Mouse (Mus musculus) left cerebral cortex, adult 2 months (tissue): Measurements from ENCODE around the gene Pbx1. TPM values are rescaled to one million over a fixed set of nuclear protein-coding genes. Genes with fewer than 3 reads are reported as not detected.

ENCODE experiments used
- DNase-seq, 2 experiments: peaks; one replicate each; pipeline ENCODE4 v3.0.0; 2021 to 2022; ENCODE audit warnings: low spot score in 2 of 2, mixed read lengths in 1 of 2; ENCODE audit errors: extremely low spot score in 1 of 2
- H3K27ac ChIP-seq: fragments of 200-600 bp; 2 replicates; pipeline ENCODE4 v1.8.1; 2022
- H3K4me3 ChIP-seq: fragments of 200-600 bp; 2 replicates; pipeline ENCODE4 v1.8.1; 2022
- CTCF ChIP-seq: fragments of 200-600 bp; IDR thresholded peaks from 2 replicates; pipeline ENCODE4 v1.8.1; 2022; ENCODE audit warnings: antibody characterized with exemption, mild to moderate bottlenecking, moderate library complexity
- intact Hi-C: fragments of 180-260 bp; cut with DNase I; formaldehyde crosslinking; loops from one replicate; pipeline ENCODE4 v1.15.1; 2025
- total RNA-seq, 2 experiments: library from RNA; stranded (reverse); gene quantifications; 2 replicates each; pipeline ENCODE4 v1.2.3; 2021

The Pbx1 gene
- total RNA-seq, 2 experiments from 2014 or later: 140 to 143 TPM

DNA sequence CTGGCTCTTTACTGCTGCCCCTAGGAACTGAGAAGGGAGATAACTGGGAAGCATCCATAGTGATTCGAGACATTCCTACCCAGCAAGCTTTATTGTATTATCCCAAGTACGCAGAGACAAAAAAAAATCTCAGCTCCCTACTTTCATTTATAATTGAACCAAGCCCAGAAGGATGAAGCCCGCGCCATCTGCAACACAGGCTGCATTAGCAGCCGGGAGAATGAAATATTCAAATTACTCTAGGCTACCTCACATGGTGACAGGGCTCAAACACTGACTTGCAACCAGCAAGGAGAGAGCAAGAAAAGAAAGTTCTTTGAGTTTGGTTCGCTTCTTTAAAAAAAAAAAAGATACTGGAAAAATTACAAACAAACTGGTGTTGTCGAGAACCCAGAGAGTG is 191.2 kb downstream of the Pbx1 start:
- DNase-seq: no peak
- TF ChIP-seq CTCF: no peak
- Histone ChIP-seq H3K4me3 (no peak overlapping the region), H3K27ac (0 out of 2 replicates have a peak overlapping the region, but pooled peaks have one; percentile 28)
- intact Hi-C loops: no loop called here

DNA sequence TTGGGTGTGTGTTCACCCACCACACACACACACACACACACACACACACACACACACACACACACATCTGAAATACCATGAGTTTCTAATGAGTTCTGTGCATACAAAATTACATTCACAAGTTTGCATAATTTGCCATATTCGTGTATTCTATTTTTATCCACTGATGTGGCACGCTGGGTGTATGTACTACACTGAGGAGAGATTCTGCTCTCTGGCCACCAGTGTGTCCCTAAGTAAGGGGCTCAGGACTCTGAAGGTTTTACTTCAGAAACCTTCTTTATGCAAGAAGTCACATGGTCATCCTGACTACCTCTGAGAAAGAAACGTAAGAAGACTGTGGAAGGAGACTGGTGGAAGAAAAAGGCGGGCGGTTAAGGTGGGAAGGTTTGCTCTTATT is 191.7 kb downstream of the Pbx1 start:
- Histone ChIP-seq H3K27ac (0 out of 2 replicates have a peak overlapping the region, but pooled peaks have one; percentile 28), H3K4me3 (no peak overlapping the region)
- no peak for TF ChIP-seq CTCF
- no peak for DNase-seq
- intact Hi-C loops: no loop called here

DNA sequence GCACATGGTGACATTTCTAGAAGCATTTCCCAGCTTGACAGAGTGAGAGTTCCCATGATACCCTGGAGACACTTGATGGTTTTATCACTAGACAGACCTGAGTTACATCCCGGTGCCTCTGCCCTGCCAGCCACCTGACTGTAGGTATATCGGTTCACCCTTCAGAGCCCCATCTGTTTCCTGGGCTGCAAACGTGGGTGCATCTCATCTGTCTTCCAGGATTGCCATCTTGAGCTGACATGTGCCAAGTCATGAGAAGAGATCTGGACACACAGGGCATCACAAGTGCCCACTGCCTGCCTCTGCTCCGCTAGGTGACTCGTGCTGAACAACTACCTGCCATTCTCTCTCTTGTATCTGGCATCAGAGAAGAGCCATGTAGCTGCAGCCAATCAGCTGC is 196.0 kb downstream of the Pbx1 start:
- no peak for DNase-seq
- no peak overlapping the region for H3K27ac ChIP-seq
- intact Hi-C loops: no loop called here
- H3K4me3 ChIP-seq: no peak overlapping the region
- TF ChIP-seq CTCF: no peak

DNA sequence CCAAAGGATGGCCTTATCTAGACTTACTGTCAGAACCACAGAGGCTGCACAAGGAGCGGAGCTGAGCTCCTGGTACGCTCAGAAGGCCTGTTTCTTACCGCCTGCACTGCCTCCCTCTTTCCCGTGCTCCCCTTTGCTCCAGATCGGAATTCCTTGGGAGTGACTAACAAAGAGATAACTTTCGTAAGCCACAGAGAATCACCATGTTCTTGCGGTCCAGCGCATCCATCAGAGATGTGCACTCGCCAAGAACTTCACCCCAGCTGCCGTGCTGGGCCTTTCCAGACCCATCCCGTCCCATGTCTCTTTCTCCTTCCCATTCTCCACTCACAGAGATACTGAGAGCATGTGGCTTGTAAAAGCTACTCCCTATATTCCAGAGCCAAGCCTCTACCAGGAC is 197.7 kb downstream of the Pbx1 start:
- TF ChIP-seq CTCF: no peak
- H3K4me3 ChIP-seq: no peak overlapping the region
- no peak overlapping the region for H3K27ac ChIP-seq
- no peak for DNase-seq
- intact Hi-C loops: no loop called here

DNA sequence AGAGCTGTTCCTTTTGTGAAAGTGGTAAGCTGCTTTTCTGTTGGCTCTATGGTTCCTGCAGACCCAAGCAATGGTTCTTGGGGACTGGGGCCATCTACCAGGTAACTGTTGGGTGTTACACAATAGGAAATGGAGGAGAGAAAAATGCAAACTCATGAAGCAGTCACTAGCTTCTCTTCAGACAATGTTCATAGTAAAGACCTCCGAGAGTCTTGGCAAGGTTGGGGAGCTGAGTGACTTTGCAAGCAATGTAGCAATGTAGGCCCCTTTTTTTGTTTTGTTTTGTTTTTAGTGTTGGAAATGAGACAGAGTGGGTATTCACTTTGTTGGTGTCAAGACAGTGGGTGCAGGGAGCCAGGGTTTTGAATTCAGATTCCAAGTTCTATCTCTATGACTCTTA is 198.9 kb downstream of the Pbx1 start:
- intact Hi-C loops: no loop called here
- H3K4me3 ChIP-seq: no peak overlapping the region
- DNase-seq: no peak

DNA sequence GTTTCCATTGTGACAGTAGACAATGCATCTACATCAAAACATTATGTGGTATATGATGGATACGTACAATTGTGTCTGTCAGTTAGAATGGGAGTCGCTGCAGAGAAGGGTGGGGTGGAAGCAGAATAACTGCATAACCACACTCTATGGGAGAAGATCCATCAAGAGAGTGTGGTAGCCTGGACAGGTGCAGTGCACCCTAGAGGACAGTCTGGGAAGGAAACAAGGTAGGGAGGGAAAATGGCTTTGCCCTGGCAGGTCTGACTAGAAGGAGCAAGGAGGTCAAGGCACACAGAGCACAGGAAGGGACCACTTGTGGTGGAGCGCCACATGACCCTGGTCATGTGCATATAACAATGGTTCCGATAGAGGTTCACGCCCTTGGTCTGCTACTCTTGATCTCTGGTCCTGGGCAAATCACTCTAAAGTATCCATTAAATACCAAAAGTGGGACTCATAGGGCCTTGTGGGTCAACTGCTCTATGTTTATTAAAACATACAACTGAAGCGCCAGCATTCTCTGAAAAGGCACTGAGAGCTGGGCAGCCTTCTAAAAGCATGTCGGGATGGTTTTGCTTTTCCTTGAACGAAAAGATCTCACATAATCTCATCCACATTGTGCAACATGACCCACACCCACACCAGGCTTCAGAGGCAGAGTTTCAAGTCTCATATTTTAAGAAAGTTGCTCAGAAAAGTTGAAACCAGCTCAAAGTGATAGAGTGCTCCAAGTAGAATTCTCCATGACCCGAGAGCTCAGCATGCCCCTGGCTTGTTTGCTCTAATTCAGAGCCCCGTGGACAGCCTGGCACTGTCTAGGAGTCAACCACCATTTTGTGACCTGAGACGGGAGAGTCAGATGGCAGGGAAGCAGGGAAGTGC is 200.3 kb downstream of the Pbx1 start:
- intact Hi-C loops: no loop called here
- Histone ChIP-seq H3K4me3 (no peak overlapping the region), H3K27ac (no peak overlapping the region)
- no peak for DNase-seq
- no peak; the same call in 1 of the 2 replicates for TF ChIP-seq CTCF

More for the DNA sequence above, 198.9 kb downstream of the Pbx1 start:
- H3K27ac ChIP-seq: no peak overlapping the region
- TF ChIP-seq CTCF: no peak

DNA sequence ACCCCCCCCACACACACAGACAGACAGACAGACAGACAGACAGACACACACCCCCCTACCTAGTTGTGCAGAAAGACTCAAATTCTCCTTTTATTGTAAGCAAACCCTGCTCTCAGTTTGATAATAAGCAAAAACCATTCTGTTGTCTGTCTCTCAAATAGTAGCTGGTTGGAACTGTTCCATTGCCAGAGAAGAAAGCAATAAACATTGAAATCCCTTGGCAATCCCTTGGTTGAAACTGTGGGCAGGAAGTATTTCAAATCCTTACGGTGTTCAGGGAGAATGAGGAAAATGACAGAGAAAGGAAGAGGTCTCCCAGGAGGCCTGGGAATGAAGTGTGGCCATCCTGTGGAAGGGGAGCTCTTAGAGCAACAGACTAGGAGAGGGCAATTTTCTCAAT is 201.2 kb downstream of the Pbx1 start:
- no peak for TF ChIP-seq CTCF
- intact Hi-C loops: no loop called here
- Histone ChIP-seq H3K27ac (no peak overlapping the region), H3K4me3 (no peak overlapping the region)
- DNase-seq: no peak

DNA sequence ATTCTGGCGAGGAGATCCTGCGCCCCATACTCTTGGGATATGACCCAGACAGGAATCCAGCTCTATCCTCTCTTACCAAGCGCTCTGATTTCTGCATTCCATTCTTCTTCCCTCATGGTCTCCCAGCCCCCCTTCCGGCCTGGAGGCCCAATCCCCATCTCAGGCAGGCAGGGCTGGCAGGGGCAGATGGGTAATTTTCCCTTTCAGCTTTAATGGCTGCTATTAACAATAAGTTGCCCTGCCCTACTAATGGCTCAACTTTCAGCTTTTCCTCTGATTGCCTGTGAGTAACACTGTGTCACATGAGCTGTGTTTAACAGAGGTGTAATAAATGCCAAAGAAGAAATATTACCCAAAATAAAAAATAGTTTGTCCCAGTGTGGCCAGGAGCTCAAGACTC is 201.9 kb downstream of the Pbx1 start:
- DNase-seq: no peak
- Histone ChIP-seq H3K27ac (no peak overlapping the region), H3K4me3 (no peak overlapping the region)
- intact Hi-C loops: no loop called here
- TF ChIP-seq CTCF: no peak

DNA sequence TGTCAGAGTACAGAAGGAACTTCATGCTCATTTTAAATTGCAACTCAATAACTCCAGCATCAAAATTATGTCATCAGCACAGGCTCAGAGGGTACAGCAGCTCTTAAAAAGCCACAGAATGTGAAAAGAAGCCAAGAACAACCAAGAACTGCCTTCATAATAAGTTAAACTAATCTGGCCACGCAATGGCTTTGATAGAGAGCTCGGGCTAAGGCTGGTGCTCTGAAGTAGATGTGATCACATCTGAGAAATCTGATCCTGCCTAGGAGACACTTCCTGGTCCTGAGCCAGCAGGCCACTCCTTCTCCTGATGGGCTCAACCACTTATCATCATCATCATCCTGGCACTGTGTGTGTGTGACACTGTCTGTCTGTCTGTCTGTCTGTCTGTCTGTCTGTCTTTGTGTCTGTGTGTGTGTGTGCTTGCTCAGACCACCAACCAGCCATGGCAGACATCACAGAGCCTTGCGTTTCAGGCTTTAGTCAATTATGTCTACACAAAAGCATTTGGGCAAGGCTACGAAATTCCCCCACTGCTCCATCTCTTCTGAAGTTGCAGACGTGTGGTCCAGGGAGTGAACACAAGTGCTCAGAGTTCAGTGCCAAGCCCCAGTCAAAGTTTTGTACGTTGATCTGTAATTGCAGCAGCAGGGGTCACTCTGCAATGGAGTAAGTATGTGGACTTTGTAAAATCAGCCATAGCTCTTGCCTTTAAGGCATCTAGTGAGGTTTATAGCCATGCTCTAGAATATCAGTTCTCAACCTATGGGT is 203.1 kb downstream of the Pbx1 start:
- intact Hi-C loops: no loop called here
- Histone ChIP-seq H3K27ac (no peak overlapping the region), H3K4me3 (no peak overlapping the region)
- TF ChIP-seq CTCF: no peak
- no peak for DNase-seq

DNA sequence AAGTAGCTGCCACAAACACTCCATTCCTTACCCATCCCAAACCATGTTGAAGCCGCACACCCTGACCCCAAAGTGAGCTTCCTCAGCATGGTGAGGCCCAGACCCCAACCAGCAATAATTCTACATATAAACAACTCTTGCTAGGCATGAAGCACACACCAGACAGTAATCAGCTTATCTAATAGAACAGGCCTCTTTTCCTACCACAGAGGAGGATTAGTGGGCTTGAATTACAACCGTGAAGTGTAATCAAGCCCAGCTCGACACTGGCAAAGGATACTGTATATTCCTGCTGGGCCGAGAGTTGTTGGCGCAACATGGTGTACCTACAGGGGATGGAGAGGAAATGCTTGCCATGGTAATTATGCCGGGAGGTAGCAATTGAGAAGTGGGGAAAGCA is 205.9 kb downstream of the Pbx1 start:
- Histone ChIP-seq H3K27ac (no peak overlapping the region), H3K4me3 (no peak overlapping the region)
- no peak for DNase-seq
- intact Hi-C loops: no loop called here
- no peak for TF ChIP-seq CTCF

DNA sequence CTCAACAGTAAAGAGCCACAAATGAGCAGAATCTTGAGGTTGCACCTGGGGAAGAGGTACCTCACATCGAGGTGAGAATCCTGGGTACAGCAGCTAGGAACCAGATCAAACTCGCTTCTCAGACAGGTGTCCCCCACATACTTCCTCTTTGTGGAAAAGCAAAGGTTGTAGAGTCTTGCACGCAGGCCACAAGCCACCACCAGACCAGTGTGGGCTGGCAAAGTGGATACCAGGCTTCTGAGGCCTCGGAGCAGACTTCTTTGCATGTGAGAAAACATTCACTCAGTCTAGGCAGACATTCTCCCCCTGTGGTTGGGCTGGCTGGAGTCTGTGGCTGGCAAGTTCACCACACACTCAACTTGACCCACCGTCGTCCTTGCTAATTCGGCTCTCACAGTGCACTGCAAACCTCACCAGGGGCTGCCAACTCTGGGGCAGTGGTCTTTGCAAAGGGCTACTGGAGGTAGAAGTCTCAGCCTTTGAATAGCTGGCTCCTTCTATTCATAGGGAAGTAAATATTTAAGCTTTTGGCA is 206.4 kb downstream of the Pbx1 start:
- Histone ChIP-seq H3K4me3 (no peak overlapping the region), H3K27ac (no peak overlapping the region)
- intact Hi-C loops: no loop called here

DNA sequence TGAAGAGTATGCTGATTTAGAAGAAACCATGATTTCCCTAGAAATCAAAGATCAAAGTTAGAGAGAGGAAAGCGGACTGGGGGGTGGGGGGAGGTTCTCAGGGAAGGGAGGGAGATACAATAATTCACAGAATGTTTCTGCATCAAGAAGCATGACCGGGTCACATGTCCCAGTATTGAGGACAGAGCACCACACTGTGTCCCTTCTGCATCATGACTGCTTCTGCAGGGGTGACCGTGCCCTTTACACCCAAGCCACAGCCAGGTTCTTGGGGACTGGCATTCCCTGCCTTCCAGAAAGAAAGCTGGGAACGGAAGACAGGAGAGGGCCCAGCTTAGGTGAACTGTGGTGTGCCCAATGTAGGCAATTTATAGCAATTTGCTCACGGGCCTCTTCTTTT is 207.9 kb downstream of the Pbx1 start:
- no peak for DNase-seq
- intact Hi-C loops: no loop called here
- no peak overlapping the region for H3K27ac ChIP-seq
- H3K4me3 ChIP-seq: no peak overlapping the region
- no peak for TF ChIP-seq CTCF

More for the DNA sequence above, 206.4 kb downstream of the Pbx1 start:
- TF ChIP-seq CTCF: no peak
- no peak for DNase-seq
